Mouse (Mus musculus): Measurements from ENCODE around the gene Tmem109.

Gene Tmem109

GRCm38 (mm10) chr19:10881426-10882154 is at the start of gene Tmem109:
Gene Tmem109, minus strand, starts transcription at chr19:10882001.
- DNase-seq (ENCODE audit: low read depth in 1 of 2, low spot score in 2 of 2), result peak; percentile 68 to 80

GRCm38 (mm10) chr19:10930641-10931040 is 48.8 kb upstream of the Tmem109 start:
- DNase-seq (ENCODE audit: low read depth in 1 of 2, low spot score in 2 of 2), result no peak

GRCm38 (mm10) chr19:10926666-10927065 is 44.9 kb upstream of the Tmem109 start:
- no peak for DNase-seq (ENCODE audit: low read depth in 1 of 2, low spot score in 2 of 2)

GRCm38 (mm10) chr19:10926123-10926621 is 44.4 kb upstream of the Tmem109 start:
- no peak for DNase-seq (ENCODE audit: low read depth in 1 of 2, low spot score in 2 of 2)

GRCm38 (mm10) chr19:10924220-10924619 is 42.4 kb upstream of the Tmem109 start:
- no peak for DNase-seq (ENCODE audit: low read depth in 1 of 2, low spot score in 2 of 2)

GRCm38 (mm10) chr19:10921058-10921457 is 39.3 kb upstream of the Tmem109 start:
- DNase-seq (ENCODE audit: low read depth in 1 of 2, low spot score in 2 of 2), result no peak

GRCm38 (mm10) chr19:10920532-10920931 is 38.7 kb upstream of the Tmem109 start, which contains the start of gene Zp1:
Gene Zp1, minus strand, starts transcription at chr19:10920632.
- no peak for DNase-seq (ENCODE audit: low read depth in 1 of 2, low spot score in 2 of 2)

- DNase-seq (ENCODE audit: low read depth in 1 of 2, low spot score in 2 of 2), result no peak
Measured at GRCm38 (mm10) chr19:10918321-10918991, 36.7 kb upstream of the Tmem109 start.

GRCm38 (mm10) chr19:10916506-10916905 is 34.7 kb upstream of the Tmem109 start:
- DNase-seq (ENCODE audit: low read depth in 1 of 2, low spot score in 2 of 2), result no peak

- DNase-seq (ENCODE audit: low read depth in 1 of 2, low spot score in 2 of 2), result no peak
Measured at GRCm38 (mm10) chr19:10914870-10915269, 33.1 kb upstream of the Tmem109 start.

GRCm38 (mm10) chr19:10914291-10914690 is 32.5 kb upstream of the Tmem109 start:
- no peak for DNase-seq (ENCODE audit: low read depth in 1 of 2, low spot score in 2 of 2)

- no peak for DNase-seq (ENCODE audit: low read depth in 1 of 2, low spot score in 2 of 2)
Measured at GRCm38 (mm10) chr19:10909087-10909721, 27.4 kb upstream of the Tmem109 start.

- DNase-seq (ENCODE audit: low read depth in 1 of 2, low spot score in 2 of 2), result peak in 1 of 2 experiments; percentile 22
Measured at GRCm38 (mm10) chr19:10907891-10908290, 26.1 kb upstream of the Tmem109 start.

- no peak for DNase-seq (ENCODE audit: low read depth in 1 of 2, low spot score in 2 of 2)
Measured at GRCm38 (mm10) chr19:10905728-10906000, 23.9 kb upstream of the Tmem109 start.

- no peak for DNase-seq (ENCODE audit: low read depth in 1 of 2, low spot score in 2 of 2)
Measured at GRCm38 (mm10) chr19:10904927-10905727, 23.3 kb upstream of the Tmem109 start.

- no peak for DNase-seq (ENCODE audit: low read depth in 1 of 2, low spot score in 2 of 2)
Measured at GRCm38 (mm10) chr19:10904512-10904911, 22.7 kb upstream of the Tmem109 start.

GRCm38 (mm10) chr19:10901046-10901445 is 19.2 kb upstream of the Tmem109 start:
- DNase-seq (ENCODE audit: low read depth in 1 of 2, low spot score in 2 of 2), result no peak

- DNase-seq (ENCODE audit: low read depth in 1 of 2, low spot score in 2 of 2), result no peak
Measured at GRCm38 (mm10) chr19:10900315-10900714, 18.5 kb upstream of the Tmem109 start.

- no peak for DNase-seq (ENCODE audit: low read depth in 1 of 2, low spot score in 2 of 2)
Measured at GRCm38 (mm10) chr19:10897491-10897890, 15.7 kb upstream of the Tmem109 start.

GRCm38 (mm10) chr19:10896849-10897248 is 15.0 kb upstream of the Tmem109 start:
- DNase-seq (ENCODE audit: low read depth in 1 of 2, low spot score in 2 of 2), result no peak

GRCm38 (mm10) chr19:10895708-10896107 is 13.9 kb upstream of the Tmem109 start:
- DNase-seq (ENCODE audit: low read depth in 1 of 2, low spot score in 2 of 2), result no peak
